Mouse (Mus musculus): ENCODE data around the gene Numbl. TPM values are rescaled to one million over a fixed set of nuclear protein-coding genes. Genes with fewer than 3 reads are reported as not detected.

Gene Numbl
- polyA plus RNA-seq, 1 experiment from 2014 or later = 20.1 TPM

- WGBS = 85% methylated on average over 7 of the region's 7 CpGs
- no peak for ATAC-seq (replicated peaks; ENCODE audit: low FRiP score)
Observed at GRCm38 (mm10) chr7:27288732-27289131, 30.5 kb downstream of the Numbl start.

GRCm38 (mm10) chr7:27290555-27290954 lies 32.3 kb downstream of the Numbl start:
- 73% methylated on average over 2 of the region's 2 CpGs for WGBS
- Histone ChIP-seq H3K27ac (ENCODE audit: low read depth, low read length) (no peak overlapping the region), H3K4me1 (replicated peaks; ENCODE audit: control insufficient read depth, insufficient read depth, low read length) (no peaks in the 10 kb centered on the region)

More at GRCm38 (mm10) chr7:27288732-27289131, 30.5 kb downstream of the Numbl start:
- H3K4me2 ChIP-seq (ENCODE audit: low read depth, low read length, severe bottlenecking) = no peak overlapping the region
- no peaks in the 10 kb centered on the region for H3K36me3 ChIP-seq (ENCODE audit: control insufficient read depth, insufficient read depth, low read length)
- no peaks in the 10 kb centered on the region for H3K4me1 ChIP-seq (replicated peaks; ENCODE audit: control insufficient read depth, insufficient read depth, low read length)
- no peak overlapping the region for H3K27ac ChIP-seq (ENCODE audit: low read depth, low read length)
- no peaks in the 10 kb centered on the region for H3K9me3 ChIP-seq (ENCODE audit: control insufficient read depth, low read length)
- no peak overlapping the region for H3K9ac ChIP-seq (ENCODE audit: low read length)
- no peak for DNase-seq (ENCODE audit: low spot score)
- no peaks in the 10 kb centered on the region for H3K27me3 ChIP-seq (ENCODE audit: control insufficient read depth, insufficient read depth, low read length)
- no peak overlapping the region for H3K4me3 ChIP-seq (ENCODE audit: low read depth, low read length)

GRCm38 (mm10) chr7:27291795-27292466 lies 33.7 kb downstream of the Numbl start:
- Histone ChIP-seq H3K4me2 (ENCODE audit: low read depth, low read length, severe bottlenecking) (no peak overlapping the region), H3K27me3 (ENCODE audit: control insufficient read depth, insufficient read depth, low read length) (no peaks in the 10 kb centered on the region), H3K9me3 (ENCODE audit: control insufficient read depth, low read length) (no peaks in the 10 kb centered on the region), H3K4me1 (replicated peaks; ENCODE audit: control insufficient read depth, insufficient read depth, low read length) (no peaks in the 10 kb centered on the region), H3K9ac (ENCODE audit: low read length) (no peak overlapping the region), H3K27ac (ENCODE audit: low read depth, low read length) (no peak overlapping the region), H3K4me3 (ENCODE audit: low read depth, low read length) (no peak overlapping the region), H3K36me3 (ENCODE audit: control insufficient read depth, insufficient read depth, low read length) (no peaks in the 10 kb centered on the region)
- ATAC-seq (replicated peaks; ENCODE audit: low FRiP score) (no peak), DNase-seq (ENCODE audit: low spot score) (no peak)
- 72% methylated on average over 12 of the region's 12 CpGs for WGBS

More at GRCm38 (mm10) chr7:27290555-27290954, 32.3 kb downstream of the Numbl start:
- Histone ChIP-seq H3K9me3 (ENCODE audit: control insufficient read depth, low read length) (no peaks in the 10 kb centered on the region), H3K27me3 (ENCODE audit: control insufficient read depth, insufficient read depth, low read length) (no peaks in the 10 kb centered on the region), H3K4me3 (ENCODE audit: low read depth, low read length) (no peak overlapping the region), H3K4me2 (ENCODE audit: low read depth, low read length, severe bottlenecking) (no peak overlapping the region), H3K9ac (ENCODE audit: low read length) (no peak overlapping the region), H3K36me3 (ENCODE audit: control insufficient read depth, insufficient read depth, low read length) (no peaks in the 10 kb centered on the region)
- no peak for ATAC-seq (replicated peaks; ENCODE audit: low FRiP score)
- DNase-seq (ENCODE audit: low spot score) = no peak

DNA sequence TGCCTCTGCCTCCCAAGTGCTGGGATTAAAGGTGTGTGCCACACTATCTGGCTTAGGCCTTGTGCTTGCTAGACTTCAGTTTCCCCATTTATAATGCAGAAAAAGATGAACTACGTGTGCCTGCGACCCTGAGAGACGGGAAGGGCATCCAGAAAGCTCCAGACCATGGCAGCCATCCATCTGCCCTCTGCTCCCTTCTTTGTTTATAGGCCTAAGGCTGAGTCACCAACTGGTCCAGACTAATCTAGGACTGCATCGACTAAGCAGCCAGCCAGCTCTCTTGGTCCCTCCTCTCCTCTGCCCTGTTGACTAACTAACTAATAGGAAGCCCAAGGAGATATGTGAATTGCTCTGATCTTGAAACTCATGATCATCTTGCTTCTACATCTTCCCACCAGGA lies 37.7 kb downstream of the Numbl start:
- no peak overlapping the region for H3K4me3 ChIP-seq (ENCODE audit: low read depth, low read length)
- DNase-seq (ENCODE audit: low spot score) (no peak), ATAC-seq (replicated peaks; ENCODE audit: low FRiP score) (no peak)
- no peaks in the 10 kb centered on the region for H3K27me3 ChIP-seq (ENCODE audit: control insufficient read depth, insufficient read depth, low read length)
- H3K4me2 ChIP-seq (ENCODE audit: low read depth, low read length, severe bottlenecking) = no peak overlapping the region
- H3K27ac ChIP-seq (ENCODE audit: low read depth, low read length) = no peak overlapping the region
- H3K9ac ChIP-seq (ENCODE audit: low read length) = no peak overlapping the region
- no peaks in the 10 kb centered on the region for H3K36me3 ChIP-seq (ENCODE audit: control insufficient read depth, insufficient read depth, low read length)
- H3K9me3 ChIP-seq (ENCODE audit: control insufficient read depth, low read length) = no peaks in the 10 kb centered on the region
- no peaks in the 10 kb centered on the region for H3K4me1 ChIP-seq (replicated peaks; ENCODE audit: control insufficient read depth, insufficient read depth, low read length)
- 87% methylated on average over 4 of the region's 4 CpGs for WGBS

GRCm38 (mm10) chr7:27296518-27296917 lies 38.3 kb downstream of the Numbl start:
- no peak overlapping the region for H3K4me3 ChIP-seq (ENCODE audit: low read depth, low read length)
- no peak overlapping the region for H3K27ac ChIP-seq (ENCODE audit: low read depth, low read length)
- 94% methylated on average over 4 of the region's 4 CpGs for WGBS
- H3K36me3 ChIP-seq (ENCODE audit: control insufficient read depth, insufficient read depth, low read length) = no peaks in the 10 kb centered on the region
- H3K27me3 ChIP-seq (ENCODE audit: control insufficient read depth, insufficient read depth, low read length) = no peaks in the 10 kb centered on the region
- H3K9ac ChIP-seq (ENCODE audit: low read length) = no peak overlapping the region
- H3K4me1 ChIP-seq (replicated peaks; ENCODE audit: control insufficient read depth, insufficient read depth, low read length) = no peaks in the 10 kb centered on the region
- no peaks in the 10 kb centered on the region for H3K9me3 ChIP-seq (ENCODE audit: control insufficient read depth, low read length)
- DNase-seq (ENCODE audit: low spot score) (no peak), ATAC-seq (replicated peaks; ENCODE audit: low FRiP score) (no peak)
- H3K4me2 ChIP-seq (ENCODE audit: low read depth, low read length, severe bottlenecking) = no peak overlapping the region

DNA sequence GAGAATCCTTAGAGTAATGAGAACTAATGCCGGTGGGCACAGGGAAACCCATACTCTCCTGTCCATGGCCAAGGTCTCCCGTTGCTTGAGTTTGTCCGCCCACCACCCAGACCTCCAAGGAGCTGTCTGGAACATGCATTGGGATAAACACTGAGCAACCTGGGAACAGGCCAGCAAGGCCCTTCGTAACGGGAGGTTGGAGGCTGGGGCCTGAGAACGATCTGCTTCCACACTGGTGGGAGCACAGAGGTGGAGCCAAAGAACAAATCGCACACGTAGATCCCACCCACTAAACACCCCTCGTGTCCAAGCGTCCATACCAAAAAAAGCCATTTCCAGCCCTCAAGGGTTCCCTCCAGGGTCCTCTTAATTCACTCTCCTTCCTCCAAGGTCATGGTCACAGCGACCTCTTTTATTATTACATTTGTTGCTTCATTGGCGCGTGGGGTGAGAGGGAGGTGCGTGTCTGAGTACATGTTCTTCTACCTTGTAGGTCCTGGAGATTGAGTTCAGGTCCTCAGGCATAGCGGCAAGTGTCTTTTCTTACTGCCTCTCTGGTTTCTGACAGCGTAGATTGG lies 39.9 kb downstream of the Numbl start:
- no peak for DNase-seq (ENCODE audit: low spot score)
- Histone ChIP-seq H3K9me3 (ENCODE audit: control insufficient read depth, low read length) (no peaks in the 10 kb centered on the region), H3K4me3 (ENCODE audit: low read depth, low read length) (no peak overlapping the region), H3K36me3 (ENCODE audit: control insufficient read depth, insufficient read depth, low read length) (no peaks in the 10 kb centered on the region), H3K4me2 (ENCODE audit: low read depth, low read length, severe bottlenecking) (no peak overlapping the region), H3K9ac (ENCODE audit: low read length) (no peak overlapping the region), H3K27me3 (ENCODE audit: control insufficient read depth, insufficient read depth, low read length) (no peaks in the 10 kb centered on the region), H3K4me1 (replicated peaks; ENCODE audit: control insufficient read depth, insufficient read depth, low read length) (no peaks in the 10 kb centered on the region), H3K27ac (ENCODE audit: low read depth, low read length) (no peak overlapping the region)
- 84% methylated on average over 16 of the region's 16 CpGs for WGBS
- ATAC-seq (replicated peaks; ENCODE audit: low FRiP score) = no peak

DNA sequence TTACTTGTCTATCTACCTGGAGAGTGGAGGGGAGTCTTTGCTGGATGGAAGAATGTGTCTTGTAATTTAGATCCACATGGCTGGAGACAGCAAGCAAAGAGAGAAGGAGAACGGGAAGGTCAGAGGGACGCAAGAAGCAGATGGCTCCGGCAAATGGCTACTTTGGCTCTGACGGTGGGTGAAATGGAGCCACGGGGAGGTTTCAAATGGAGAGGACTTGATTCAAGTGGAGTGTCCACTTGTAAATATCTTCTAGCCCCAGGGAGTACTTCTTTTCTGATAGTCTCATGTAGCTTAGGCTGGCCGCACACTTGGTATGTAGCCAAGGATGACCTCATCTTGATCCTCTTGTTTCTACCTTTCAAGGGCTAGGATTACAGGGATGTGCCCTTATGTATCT lies 40.6 kb downstream of the Numbl start:
- Histone ChIP-seq H3K36me3 (ENCODE audit: control insufficient read depth, insufficient read depth, low read length) (no peaks in the 10 kb centered on the region), H3K4me1 (replicated peaks; ENCODE audit: control insufficient read depth, insufficient read depth, low read length) (no peaks in the 10 kb centered on the region), H3K4me2 (ENCODE audit: low read depth, low read length, severe bottlenecking) (no peak overlapping the region), H3K4me3 (ENCODE audit: low read depth, low read length) (no peak overlapping the region), H3K9ac (ENCODE audit: low read length) (no peak overlapping the region), H3K27ac (ENCODE audit: low read depth, low read length) (no peak overlapping the region), H3K9me3 (ENCODE audit: control insufficient read depth, low read length) (no peaks in the 10 kb centered on the region), H3K27me3 (ENCODE audit: control insufficient read depth, insufficient read depth, low read length) (no peaks in the 10 kb centered on the region)
- DNase-seq (ENCODE audit: low spot score) (no peak), ATAC-seq (replicated peaks; ENCODE audit: low FRiP score) (no peak)
- WGBS = 91% methylated on average over 6 of the region's 6 CpGs

- no peaks in the 10 kb centered on the region for H3K36me3 ChIP-seq (ENCODE audit: control insufficient read depth, insufficient read depth, low read length)
- 82% methylated on average over 4 of the region's 4 CpGs for WGBS
- no peak overlapping the region for H3K4me2 ChIP-seq (ENCODE audit: low read depth, low read length, severe bottlenecking)
- H3K4me3 ChIP-seq (ENCODE audit: low read depth, low read length) = no peak overlapping the region
- no peaks in the 10 kb centered on the region for H3K9me3 ChIP-seq (ENCODE audit: control insufficient read depth, low read length)
- DNase-seq (ENCODE audit: low spot score) = no peak
- no peak for ATAC-seq (replicated peaks; ENCODE audit: low FRiP score)
- H3K27me3 ChIP-seq (ENCODE audit: control insufficient read depth, insufficient read depth, low read length) = no peaks in the 10 kb centered on the region
- H3K9ac ChIP-seq (ENCODE audit: low read length) = no peak overlapping the region
- no peak overlapping the region for H3K27ac ChIP-seq (ENCODE audit: low read depth, low read length)
- H3K4me1 ChIP-seq (replicated peaks; ENCODE audit: control insufficient read depth, insufficient read depth, low read length) = no peaks in the 10 kb centered on the region
Observed at GRCm38 (mm10) chr7:27300351-27300750, 42.1 kb downstream of the Numbl start.

DNA sequence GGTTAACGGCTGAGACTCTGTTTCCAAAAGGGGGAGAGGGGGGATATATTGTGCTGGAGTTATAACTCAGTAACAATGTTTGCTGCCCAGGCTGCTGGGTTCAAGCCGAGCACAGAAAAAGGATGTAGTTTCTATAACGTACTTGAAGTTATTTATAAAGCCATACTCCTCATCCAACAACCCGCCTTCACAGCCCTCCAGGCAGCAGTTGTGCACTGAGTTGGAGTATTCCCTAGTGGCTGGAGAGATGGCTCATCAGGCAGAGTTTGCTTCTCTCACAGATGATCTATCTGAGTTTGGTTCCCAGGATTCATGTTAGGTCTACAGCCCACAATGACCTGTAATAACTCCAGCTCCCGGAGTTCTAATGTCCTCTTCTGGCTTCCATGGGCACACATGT lies 42.6 kb downstream of the Numbl start:
- no peak for ATAC-seq (replicated peaks; ENCODE audit: low FRiP score)
- Histone ChIP-seq H3K27me3 (ENCODE audit: control insufficient read depth, insufficient read depth, low read length) (no peaks in the 10 kb centered on the region), H3K36me3 (ENCODE audit: control insufficient read depth, insufficient read depth, low read length) (no peaks in the 10 kb centered on the region), H3K9me3 (ENCODE audit: control insufficient read depth, low read length) (no peaks in the 10 kb centered on the region), H3K4me1 (replicated peaks; ENCODE audit: control insufficient read depth, insufficient read depth, low read length) (no peaks in the 10 kb centered on the region), H3K27ac (ENCODE audit: low read depth, low read length) (no peak overlapping the region), H3K4me2 (ENCODE audit: low read depth, low read length, severe bottlenecking) (no peak overlapping the region), H3K9ac (ENCODE audit: low read length) (no peak overlapping the region), H3K4me3 (ENCODE audit: low read depth, low read length) (no peak overlapping the region)
- 83% methylated on average over 5 of the region's 5 CpGs for WGBS
- no peak for DNase-seq (ENCODE audit: low spot score)

Measured in forebrain, embryonic 11.5 days (tissue).